Mouse (Mus musculus): Measurements from ENCODE around the gene Smim17. TPM values are rescaled to one million over a fixed set of nuclear protein-coding genes. Genes with fewer than 3 reads are reported as not detected.
"Not testable (repeated sequence)": the region's sequence is repeated elsewhere in the genome, so short reads cannot be mapped to it uniquely, and the experiment has no call there.

The Smim17 gene
- total and polyA plus RNA-seq, 3 experiments, result not detected

- TF ChIP-seq USF1 (IDR thresholded peaks at IDR 0.05; ENCODE audit: low read depth, low read length), result no peak
- TF ChIP-seq EP300 (IDR thresholded peaks at IDR 0.05; ENCODE audit: low read length), result no peak
- TF ChIP-seq ZNF384 (IDR thresholded peaks at IDR 0.05; ENCODE audit: low read depth, low read length), result no peak
- TF ChIP-seq POLR2A (IDR thresholded peaks at IDR 0.05; ENCODE audit: low read depth, low read length), result no peak
- no peak for TF ChIP-seq ELF1 (IDR thresholded peaks at IDR 0.05; ENCODE audit: low read depth, low read length)
- no peak for TF ChIP-seq SMC3 (IDR thresholded peaks at IDR 0.05; ENCODE audit: low read depth, low read length)
- no peak for TF ChIP-seq IRF4 (IDR thresholded peaks at IDR 0.05; ENCODE audit: low read depth, low read length)
- no peak for TF ChIP-seq HCFC1 (IDR thresholded peaks at IDR 0.05; ENCODE audit: low read depth, low read length)
- no peak for TF ChIP-seq JUND (conservative IDR thresholded peaks at IDR 0.05; ENCODE audit: low read depth, low read length)
- no peak for TF ChIP-seq TCF12 (IDR thresholded peaks at IDR 0.05; ENCODE audit: low read depth, low read length)
- Histone ChIP-seq H3K4me2 (ENCODE audit: insufficient read depth, low read depth, poor library complexity, severe bottlenecking) (no peak within 1 kb of the TSS), H3K4me3 (replicated peaks in 1 of 3; ENCODE audit: low read depth in 2 of 3, low read length in 2 of 3, poor library complexity in 1 of 3) (no peak within 1 kb of the TSS), H3K79me2 (replicated peaks; ENCODE audit: control insufficient read depth, extremely low read depth, insufficient read depth, poor library complexity, severe bottlenecking) (no peaks in the 10 kb centered on the region), H3K27ac (ENCODE audit: insufficient read depth, low read depth) (no peak within 1 kb of the TSS), H3K36me3 (replicated peaks in 1 of 2; ENCODE audit: control insufficient read depth in 1 of 2, insufficient read depth in 1 of 2, low read length in 1 of 2) (no peaks in the 10 kb centered on the region), H3K4me1 (ENCODE audit: control insufficient read depth in 1 of 2, insufficient read depth in 2 of 2) (no peaks in the 10 kb centered on the region), H3K9ac (ENCODE audit: insufficient read depth, low read depth) (no peak within 1 kb of the TSS), H3K9me3 (replicated peaks; ENCODE audit: low read length) (peaks cover 13% of the 10 kb centered on the region), H3K27me3 (replicated peaks) (no peaks in the 10 kb centered on the region)
- in situ Hi-C loops (cut with MboI; ENCODE audit: low pct_ligation_motif_present, low pct_unique_long_range_greater_than_20kb, low sequenced_read_pairs), result no loop called here
- dilution Hi-C loops (cut with MboI; ENCODE audit: extremely low pct_ligation_motif_present, extremely low pct_unique_long_range_greater_than_20kb, low sequenced_read_pairs), result no loop called here
- no peak for DNase-seq (ENCODE audit: extremely low read depth)
Measured at GRCm38 (mm10) chr7:6466951-6467350, 68.4 kb downstream of the Smim17 start, which contains the start of gene Olfr1346. Gene Olfr1346, plus strand, starts transcription at chr7:6467101.

GRCm38 (mm10) chr7:6477633-6478032 is 79.1 kb downstream of the Smim17 start:
- H3K9me3 ChIP-seq (replicated peaks; ENCODE audit: low read length), result peaks cover 36% of the 10 kb centered on the region
- in situ Hi-C loops (cut with MboI; ENCODE audit: low pct_ligation_motif_present, low pct_unique_long_range_greater_than_20kb, low sequenced_read_pairs); H3K4me1 ChIP-seq (ENCODE audit: control insufficient read depth in 1 of 2, insufficient read depth in 2 of 2); dilution Hi-C loops (cut with MboI; ENCODE audit: extremely low pct_ligation_motif_present, extremely low pct_unique_long_range_greater_than_20kb, low sequenced_read_pairs); H3K9ac ChIP-seq (ENCODE audit: insufficient read depth, low read depth); H3K27me3 ChIP-seq (replicated peaks); H3K36me3 ChIP-seq (replicated peaks in 1 of 2; ENCODE audit: control insufficient read depth in 1 of 2, insufficient read depth in 1 of 2, low read length in 1 of 2); H3K4me3 ChIP-seq (replicated peaks in 1 of 3; ENCODE audit: low read depth in 2 of 3, low read length in 2 of 3, poor library complexity in 1 of 3); H3K4me2 ChIP-seq (ENCODE audit: insufficient read depth, low read depth, poor library complexity, severe bottlenecking); DNase-seq (ENCODE audit: extremely low read depth); H3K27ac ChIP-seq (ENCODE audit: insufficient read depth, low read depth); H3K79me2 ChIP-seq (replicated peaks; ENCODE audit: control insufficient read depth, extremely low read depth, insufficient read depth, poor library complexity, severe bottlenecking): not testable (repeated sequence)

Other genes with a start within 250 kb of the Smim17 start
- 24.8 and 28.3 TPM in 2 replicates for gene Zfp787, start 242.7 kb upstream of the Smim17 start, total RNA-seq (2012; rRNA removed)
- 17.5 and 22.1 TPM in 2 replicates for gene Zfp787, start 242.7 kb upstream of the Smim17 start, total RNA-seq (2014; rRNA removed)
- 19.0 and 19.3 TPM in 2 replicates for gene Zfp787, start 242.7 kb upstream of the Smim17 start, polyA plus RNA-seq (2012; ENCODE audit: insufficient read length, low read depth)
- gene Zfp444, start 226.5 kb upstream of the Smim17 start, total RNA-seq (2012; rRNA removed), result 18.1 and 18.2 TPM in 2 replicates
- 13.4 and 16.0 TPM in 2 replicates for gene Zfp444, start 226.5 kb upstream of the Smim17 start, total RNA-seq (2014; rRNA removed)
- 22.0 and 23.3 TPM in 2 replicates for gene Zfp444, start 226.5 kb upstream of the Smim17 start, polyA plus RNA-seq (2012; ENCODE audit: insufficient read length, low read depth)
- not detected in 2 replicates for gene Galp, start 201.6 kb upstream of the Smim17 start, total RNA-seq (2012; rRNA removed)
- not detected in 2 replicates for gene Galp, start 201.6 kb upstream of the Smim17 start, total RNA-seq (2014; rRNA removed)
- not detected in 2 replicates for gene Galp, start 201.6 kb upstream of the Smim17 start, polyA plus RNA-seq (2012; ENCODE audit: insufficient read length, low read depth)
- gene Zscan5b, start 176.4 kb upstream of the Smim17 start, total RNA-seq (2012; rRNA removed), result not detected in 2 replicates
- gene Zscan5b, start 176.4 kb upstream of the Smim17 start, total RNA-seq (2014; rRNA removed), result not detected in 2 replicates
- not detected in 2 replicates for gene Zscan5b, start 176.4 kb upstream of the Smim17 start, polyA plus RNA-seq (2012; ENCODE audit: insufficient read length, low read depth)
- not detected in 2 replicates for gene Epp13, start 146.0 kb upstream of the Smim17 start, total RNA-seq (2012; rRNA removed)
- not detected in 2 replicates for gene Epp13, start 146.0 kb upstream of the Smim17 start, total RNA-seq (2014; rRNA removed)
- not detected in 2 replicates for gene Epp13, start 146.0 kb upstream of the Smim17 start, polyA plus RNA-seq (2012; ENCODE audit: insufficient read length, low read depth)
- gene Zfp667, start 112.1 kb upstream of the Smim17 start, total RNA-seq (2012; rRNA removed), result 0.50 and 0.51 TPM in 2 replicates
- gene Zfp667, start 112.1 kb upstream of the Smim17 start, total RNA-seq (2014; rRNA removed), result 0.46 and 0.58 TPM in 2 replicates
- gene Zfp667, start 112.1 kb upstream of the Smim17 start, polyA plus RNA-seq (2012; ENCODE audit: insufficient read length, low read depth), result 0.56 and 0.87 TPM in 2 replicates
- gene Zfp583, start 67.4 kb upstream of the Smim17 start, total RNA-seq (2012; rRNA removed), result not detected in 2 replicates
- not detected in 2 replicates for gene Zfp583, start 67.4 kb upstream of the Smim17 start, total RNA-seq (2014; rRNA removed)
- gene Zfp583, start 67.4 kb upstream of the Smim17 start, polyA plus RNA-seq (2012; ENCODE audit: insufficient read length, low read depth), result not detected in 2 replicates
- gene Gm3854, start 55.0 kb upstream of the Smim17 start, total RNA-seq (2012; rRNA removed), result not detected in 2 replicates
- gene Gm3854, start 55.0 kb upstream of the Smim17 start, total RNA-seq (2014; rRNA removed), result not detected in 2 replicates
- not detected in 2 replicates for gene Gm3854, start 55.0 kb upstream of the Smim17 start, polyA plus RNA-seq (2012; ENCODE audit: insufficient read length, low read depth)
- gene Zfp78, start 35.4 kb upstream of the Smim17 start, total RNA-seq (2012; rRNA removed), result not detected in 2 replicates
- not detected in 2 replicates for gene Zfp78, start 35.4 kb upstream of the Smim17 start, total RNA-seq (2014; rRNA removed)
- gene Zfp78, start 35.4 kb upstream of the Smim17 start, polyA plus RNA-seq (2012; ENCODE audit: insufficient read length, low read depth), result not detected in 2 replicates
- 0.88 and 1.1 TPM in 2 replicates for gene Zfp28, start 15.4 kb upstream of the Smim17 start, total RNA-seq (2012; rRNA removed)
- gene Zfp28, start 15.4 kb upstream of the Smim17 start, total RNA-seq (2014; rRNA removed), result 0.82 and 2.5 TPM in 2 replicates
- 1.2 TPM in 2 replicates for gene Zfp28, start 15.4 kb upstream of the Smim17 start, polyA plus RNA-seq (2012; ENCODE audit: insufficient read length, low read depth)
- not detected in 2 replicates for gene Gm20715, start 11.6 kb downstream of the Smim17 start, total RNA-seq (2012; rRNA removed)
- not detected in 2 replicates for gene Gm20715, start 11.6 kb downstream of the Smim17 start, total RNA-seq (2014; rRNA removed)
- gene Gm20715, start 11.6 kb downstream of the Smim17 start, polyA plus RNA-seq (2012; ENCODE audit: insufficient read length, low read depth), result not detected in 2 replicates
- gene Olfr1344, start 40.0 kb downstream of the Smim17 start, total RNA-seq (2012; rRNA removed), result not detected in 2 replicates
- gene Olfr1344, start 40.0 kb downstream of the Smim17 start, total RNA-seq (2014; rRNA removed), result not detected in 2 replicates
- gene Olfr1344, start 40.0 kb downstream of the Smim17 start, polyA plus RNA-seq (2012; ENCODE audit: insufficient read length, low read depth), result not detected in 2 replicates
- not detected in 2 replicates for gene Olfr1336, start 57.5 kb downstream of the Smim17 start, total RNA-seq (2012; rRNA removed)
- not detected in 2 replicates for gene Olfr1336, start 57.5 kb downstream of the Smim17 start, total RNA-seq (2014; rRNA removed)
- gene Olfr1336, start 57.5 kb downstream of the Smim17 start, polyA plus RNA-seq (2012; ENCODE audit: insufficient read length, low read depth), result not detected in 2 replicates
- gene Olfr1346, start 68.4 kb downstream of the Smim17 start, total RNA-seq (2012; rRNA removed), result not detected in 2 replicates
- gene Olfr1346, start 68.4 kb downstream of the Smim17 start, total RNA-seq (2014; rRNA removed), result not detected in 2 replicates
- not detected in 2 replicates for gene Olfr1346, start 68.4 kb downstream of the Smim17 start, polyA plus RNA-seq (2012; ENCODE audit: insufficient read length, low read depth)
- not detected in 2 replicates for gene Olfr5, start 88.2 kb downstream of the Smim17 start, total RNA-seq (2012; rRNA removed)
- not detected in 2 replicates for gene Olfr5, start 88.2 kb downstream of the Smim17 start, total RNA-seq (2014; rRNA removed)
- not detected in 2 replicates for gene Olfr5, start 88.2 kb downstream of the Smim17 start, polyA plus RNA-seq (2012; ENCODE audit: insufficient read length, low read depth)
- not detected in 2 replicates for gene Olfr1347, start 101.0 kb downstream of the Smim17 start, total RNA-seq (2012; rRNA removed)
- not detected in 2 replicates for gene Olfr1347, start 101.0 kb downstream of the Smim17 start, total RNA-seq (2014; rRNA removed)
- gene Olfr1347, start 101.0 kb downstream of the Smim17 start, polyA plus RNA-seq (2012; ENCODE audit: insufficient read length, low read depth), result not detected in 2 replicates
- not detected in 2 replicates for gene Olfr1348, start 110.0 kb downstream of the Smim17 start, total RNA-seq (2012; rRNA removed)
- gene Olfr1348, start 110.0 kb downstream of the Smim17 start, total RNA-seq (2014; rRNA removed), result not detected in 2 replicates
- not detected in 2 replicates for gene Olfr1348, start 110.0 kb downstream of the Smim17 start, polyA plus RNA-seq (2012; ENCODE audit: insufficient read length, low read depth)
- not detected in 2 replicates for gene Olfr1349, start 124.2 kb downstream of the Smim17 start, total RNA-seq (2012; rRNA removed)
- gene Olfr1349, start 124.2 kb downstream of the Smim17 start, total RNA-seq (2014; rRNA removed), result not detected in 2 replicates
- gene Olfr1349, start 124.2 kb downstream of the Smim17 start, polyA plus RNA-seq (2012; ENCODE audit: insufficient read length, low read depth), result not detected in 2 replicates
- not detected in 2 replicates for gene Olfr1350, start 166.1 kb downstream of the Smim17 start, total RNA-seq (2012; rRNA removed)
- gene Olfr1350, start 166.1 kb downstream of the Smim17 start, total RNA-seq (2014; rRNA removed), result not detected in 2 replicates
- gene Olfr1350, start 166.1 kb downstream of the Smim17 start, polyA plus RNA-seq (2012; ENCODE audit: insufficient read length, low read depth), result not detected in 2 replicates

Data from CH12.LX (cell line).